Comparison of ENCODE assay signal across 17 mouse cellular contexts in genomic region chr12:36532525-36532924, GRCm38 (mm10).
"Had no signal": no experiment of that assay in that cellular context is flagged by ENCODE, and none has a peak within 500 bp of the region (broad histone marks: within the 10 kb centered on the region; RNA-seq: fewer than 3 reads in every experiment).

No protein-coding gene starts in this region.

- ATAC-seq: lung, postnatal 0 days; midbrain, embryonic 13.5 days; midbrain, embryonic 15.5 days had no signal

- H3K27ac ChIP-seq: lung, embryonic 15.5 days; macrophage; midbrain, embryonic 13.5 days; midbrain, embryonic 15.5 days; neural tube, embryonic 12.5 days; stomach, embryonic 15.5 days; stomach, postnatal 0 days had no signal

- H3K9me3 ChIP-seq: lung, embryonic 15.5 days; megakaryocyte, embryonic 14.5 days; midbrain, embryonic 13.5 days; midbrain, embryonic 15.5 days; neural tube, embryonic 12.5 days; stomach, embryonic 15.5 days had no signal

- H3K9ac ChIP-seq: lung, embryonic 15.5 days; midbrain, embryonic 13.5 days; midbrain, embryonic 15.5 days; neural tube, embryonic 12.5 days; stomach, embryonic 15.5 days had no signal

- DNase-seq: lung, adult 2 months; lung, postnatal 14 days; lung, postnatal 36 days; right cerebral cortex, postnatal 14 days; thymus, adult 2 months; thymus, postnatal 25 days; thymus, postnatal 4 days had no signal

- H3K4me1 ChIP-seq: lung, embryonic 15.5 days; megakaryocyte, embryonic 14.5 days; midbrain, embryonic 13.5 days; midbrain, embryonic 15.5 days; neural tube, embryonic 12.5 days; stomach, embryonic 15.5 days had no signal

- H3K4me2 ChIP-seq: lung, embryonic 15.5 days; midbrain, embryonic 11.5 days; midbrain, embryonic 13.5 days; midbrain, embryonic 15.5 days; neural tube, embryonic 12.5 days; stomach, embryonic 15.5 days had no signal

- H3K36me3 ChIP-seq: lung, embryonic 15.5 days; midbrain, embryonic 13.5 days; midbrain, embryonic 15.5 days; neural tube, embryonic 12.5 days; stomach, embryonic 15.5 days had no signal

- H3K27me3 ChIP-seq: lung, embryonic 15.5 days; megakaryocyte, embryonic 14.5 days; midbrain, embryonic 13.5 days; midbrain, embryonic 15.5 days; neural tube, embryonic 12.5 days; stomach, embryonic 15.5 days had no signal

- H3K4me3 ChIP-seq: lung, embryonic 15.5 days; megakaryocyte, embryonic 14.5 days; midbrain, embryonic 13.5 days; midbrain, embryonic 15.5 days; neural tube, embryonic 12.5 days; stomach, embryonic 15.5 days had no signal
